Mouse (Mus musculus) ES-Bruce4 (cell line): Measurements from ENCODE around the gene Btnl9.

Experiments
- CTCF ChIP-seq: IDR thresholded peaks from one replicate; pipeline ENCODE4 v1.8.1; 2011; ENCODE audit warnings: low read depth, low read length
- EP300 ChIP-seq: IDR thresholded peaks from 2 replicates; pipeline ENCODE4 v1.6.1; 2011; ENCODE audit warnings: low read depth, low read length; ENCODE audit not compliant: insufficient read depth
- POLR2A ChIP-seq: IDR thresholded peaks from one replicate; pipeline ENCODE4 v1.8.1; 2011; ENCODE audit warnings: low read length; ENCODE audit not compliant: insufficient read depth

DNA sequence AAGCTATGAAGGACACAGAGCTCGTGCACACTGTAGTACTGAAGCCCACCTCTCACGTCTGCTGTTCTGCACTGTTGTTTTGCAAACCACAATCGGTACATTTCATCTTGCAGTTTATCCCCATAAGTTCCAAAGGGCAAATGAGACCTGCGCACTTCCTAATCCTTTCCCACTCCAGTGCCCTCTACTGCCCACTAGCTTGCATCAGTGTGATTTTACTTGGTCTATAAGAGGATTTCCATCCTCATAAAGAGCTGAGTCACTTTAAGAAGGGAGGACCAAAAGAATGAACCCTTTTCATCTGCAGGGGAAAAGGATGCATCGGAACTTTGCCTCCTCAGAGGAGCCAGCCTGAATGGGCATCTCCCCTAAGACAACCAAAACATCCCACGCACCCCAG is 507 bp downstream of the Btnl9 start:
- no peak for TF ChIP-seq CTCF
- no peak for TF ChIP-seq POLR2A
- no peak for TF ChIP-seq EP300
